Mouse (Mus musculus) thymus, adult 18-20 months (tissue): ENCODE measurements at regions not wholly inside any gene's neighbourhood (a gene's known extent, or its start where the extent isn't known, plus 50 kb on each side); places are given as distances from the start of the nearest gene placed in this dataset.

ENCODE experiments used
- DNase-seq, 2 experiments: peaks; one replicate each; pipeline ENCODE4 v3.0.0; 2022; ENCODE audit warnings: mixed read lengths in 2 of 2

DNA sequence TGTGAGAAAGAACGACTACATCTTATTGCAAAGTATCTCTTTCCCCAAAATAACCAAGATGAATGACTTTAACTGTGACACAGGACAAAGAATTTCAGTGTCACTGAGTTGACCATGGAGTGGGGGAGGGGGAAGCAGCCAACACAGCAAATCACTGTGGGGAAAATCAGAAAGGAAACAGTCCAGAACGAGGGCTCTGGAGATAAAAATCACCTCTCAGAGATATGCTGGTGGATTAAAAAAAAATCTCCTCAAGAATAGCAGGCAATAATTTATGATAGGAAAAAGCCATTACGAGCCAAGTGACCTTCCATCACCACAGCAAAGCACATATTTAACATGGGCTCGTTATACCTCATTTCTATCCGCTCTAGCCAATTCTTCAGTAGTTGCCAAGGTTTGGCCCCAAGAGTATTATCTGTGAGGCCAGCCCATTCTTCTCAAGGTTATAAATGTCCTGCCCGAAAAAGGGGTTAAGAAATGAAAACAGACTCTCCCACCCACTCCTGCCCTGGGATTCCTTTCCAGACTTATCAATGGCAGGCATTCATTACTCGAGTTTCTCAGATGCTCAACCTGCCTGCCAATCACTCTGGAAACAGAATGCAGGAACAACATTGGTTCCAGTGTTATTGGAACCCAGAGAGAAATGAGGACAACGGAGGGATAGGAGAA, 181.6 kb upstream of the Clint1 start:
- DNase-seq = no peak

DNA sequence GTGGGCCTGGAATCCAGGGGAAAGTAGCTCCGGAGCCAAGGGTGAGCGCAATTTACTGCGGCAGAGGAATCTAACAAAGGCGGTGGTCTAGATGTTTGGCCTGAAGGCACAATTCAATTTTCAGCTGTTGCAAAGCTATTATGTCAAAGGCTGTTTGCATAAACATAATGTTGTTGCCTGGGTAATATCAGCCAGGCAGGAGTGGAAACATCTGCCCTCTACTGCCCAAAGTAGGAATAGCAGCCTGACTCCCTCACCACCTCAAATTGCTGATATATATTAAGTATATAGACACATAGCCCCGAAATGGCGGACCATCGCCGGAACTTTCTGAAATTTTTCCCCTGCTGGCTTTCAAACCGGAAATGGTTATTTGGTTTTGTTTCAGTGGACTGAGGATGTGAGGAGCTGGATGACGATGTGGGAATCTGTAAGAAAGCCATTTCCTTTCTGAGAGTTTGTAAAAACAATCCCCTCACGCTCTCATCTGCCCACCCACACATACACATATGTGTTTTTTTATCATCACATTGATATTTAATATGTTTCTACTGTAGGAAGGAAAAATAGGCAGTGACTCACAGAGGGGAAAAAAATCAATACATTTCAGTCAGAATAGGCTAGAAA, 173.1 kb upstream of the Clint1 start:
- peak; percentile 3 to 7 for DNase-seq

DNA sequence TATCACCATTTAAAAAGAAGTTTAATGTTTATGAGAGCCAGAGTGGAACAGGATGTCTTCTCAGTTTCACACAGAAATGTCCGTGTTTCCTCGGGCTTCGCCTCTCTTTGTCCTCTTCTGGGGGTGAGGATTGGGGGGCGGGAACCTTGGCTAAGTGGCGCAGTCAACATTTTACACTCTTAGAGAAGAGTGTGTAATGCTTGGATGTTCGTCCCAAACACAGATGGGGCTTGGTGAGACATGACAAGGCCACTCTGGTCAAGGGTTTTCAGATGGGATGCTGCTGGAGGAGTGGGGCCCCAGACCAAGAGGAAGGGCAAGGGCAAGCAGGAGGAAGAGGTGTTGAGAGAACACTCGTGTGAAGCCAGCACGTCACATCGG, 172.6 kb upstream of the Clint1 start:
- DNase-seq = no peak

DNA sequence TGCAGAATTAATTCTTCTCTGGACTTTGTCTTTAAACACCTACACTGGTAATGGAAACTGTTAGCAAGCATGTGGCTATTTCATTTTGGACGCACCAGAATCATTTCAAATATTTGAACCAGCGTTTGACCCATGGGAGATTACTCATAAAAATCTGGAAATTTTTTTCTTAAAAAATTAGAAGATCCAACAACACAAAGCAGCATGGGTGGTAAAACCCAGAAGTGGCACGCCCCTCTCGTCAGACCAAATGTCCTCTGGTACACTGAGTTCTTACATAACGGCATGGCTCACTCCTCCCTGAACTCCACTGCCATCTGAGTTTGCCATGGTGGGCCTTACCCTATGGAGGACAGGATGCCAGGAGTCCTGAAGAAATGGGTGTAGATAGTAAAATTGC, 166.3 kb upstream of the Clint1 start:
- DNase-seq = no peak

DNA sequence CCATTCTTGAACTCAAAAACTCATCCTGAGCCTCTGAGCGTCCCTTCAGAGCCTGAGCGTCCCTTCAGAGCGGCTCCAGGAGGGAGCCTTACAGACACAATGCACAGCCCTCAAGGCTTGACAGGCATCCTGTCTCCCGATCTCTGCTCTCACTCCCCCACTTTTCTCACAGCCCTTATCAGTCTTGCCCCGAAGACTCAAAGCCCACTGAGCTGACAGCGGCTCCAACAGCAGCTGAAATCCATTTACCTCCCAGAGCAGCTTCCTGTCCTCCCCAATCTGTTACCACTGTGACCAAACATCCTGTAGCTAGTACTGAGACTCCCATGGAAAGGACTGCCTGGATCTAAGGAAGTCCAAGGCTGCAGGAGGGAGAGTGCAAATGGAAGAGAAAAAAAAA, 158.6 kb upstream of the Clint1 start:
- no peak for DNase-seq

DNA sequence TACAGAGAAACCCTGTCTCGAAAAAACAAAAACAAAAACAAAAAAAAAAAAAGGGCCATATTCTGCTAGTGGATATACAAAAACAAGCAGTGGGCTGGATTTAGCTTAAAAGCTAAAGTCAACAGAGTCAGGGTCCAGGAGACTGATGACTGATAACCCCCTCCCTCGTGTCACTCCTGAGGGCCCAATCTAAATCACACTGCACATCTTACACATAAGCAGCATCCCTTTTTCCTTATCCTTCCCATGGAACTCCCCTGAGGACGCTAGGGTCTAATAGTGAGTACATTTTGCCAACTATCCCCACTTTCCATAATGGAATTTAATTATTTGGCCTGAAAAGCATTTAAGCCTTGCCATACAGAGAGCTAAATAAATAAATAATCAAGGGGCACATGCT, 150.3 kb upstream of the Clint1 start:
- no peak for DNase-seq

DNA sequence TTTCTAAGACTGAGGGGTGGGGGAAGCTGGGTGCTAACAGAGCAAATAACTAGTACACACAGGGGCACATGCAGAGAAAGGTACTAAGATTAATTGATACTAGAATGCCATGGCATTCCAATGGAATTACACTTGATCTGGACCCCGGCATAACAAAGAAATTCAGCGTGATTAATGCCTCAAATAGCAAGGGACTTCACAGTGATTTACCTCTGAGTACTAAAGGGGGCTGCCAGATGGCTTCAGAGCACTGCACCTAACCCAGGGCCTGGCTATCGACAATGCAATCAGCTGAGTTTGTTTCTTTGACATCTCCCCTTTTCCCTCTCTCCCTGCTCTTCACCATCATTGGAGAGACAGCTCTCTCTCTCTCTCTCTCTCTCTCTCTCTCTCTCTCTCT, 148.9 kb upstream of the Clint1 start:
- DNase-seq = no peak

DNA sequence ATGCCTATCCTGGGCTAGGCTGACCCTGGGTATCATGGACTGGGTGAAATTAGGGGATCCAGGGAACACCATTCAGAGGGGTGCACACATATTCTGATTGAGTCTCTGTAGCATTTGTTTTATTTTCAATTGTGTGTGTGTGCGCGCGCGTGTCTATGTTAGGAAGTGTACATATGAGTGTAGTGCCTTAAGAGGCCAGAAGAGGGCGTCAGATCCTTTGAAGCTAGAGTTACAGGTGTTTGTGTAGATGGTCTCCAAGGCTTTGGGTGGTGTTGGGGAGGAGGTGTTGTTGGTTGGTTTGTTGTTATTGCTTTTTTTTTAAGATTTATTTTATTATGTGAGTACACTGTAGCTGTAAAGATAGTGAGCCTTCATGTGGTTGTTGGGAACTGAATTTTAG, 147.4 kb upstream of the Clint1 start:
- no peak for DNase-seq

DNA sequence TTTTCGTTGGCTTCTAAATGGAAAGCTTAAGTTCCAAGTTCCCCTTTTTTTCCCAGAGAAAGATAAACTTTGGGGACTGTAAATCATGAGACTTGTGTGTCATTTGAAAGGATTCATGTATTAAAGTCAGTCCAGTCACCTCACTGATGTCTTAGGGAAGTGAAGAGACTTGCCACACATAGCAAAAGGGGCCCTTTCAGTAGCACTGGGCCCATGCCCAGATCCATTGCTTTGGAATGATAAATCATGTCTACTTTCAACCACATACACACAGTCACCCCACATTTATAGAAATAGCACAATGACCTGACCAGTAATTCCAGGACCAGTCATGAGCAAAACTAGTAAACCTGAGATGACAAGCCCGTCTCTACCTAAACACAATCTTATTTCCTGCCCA, 133.2 kb upstream of the Clint1 start:
- DNase-seq = no peak

DNA sequence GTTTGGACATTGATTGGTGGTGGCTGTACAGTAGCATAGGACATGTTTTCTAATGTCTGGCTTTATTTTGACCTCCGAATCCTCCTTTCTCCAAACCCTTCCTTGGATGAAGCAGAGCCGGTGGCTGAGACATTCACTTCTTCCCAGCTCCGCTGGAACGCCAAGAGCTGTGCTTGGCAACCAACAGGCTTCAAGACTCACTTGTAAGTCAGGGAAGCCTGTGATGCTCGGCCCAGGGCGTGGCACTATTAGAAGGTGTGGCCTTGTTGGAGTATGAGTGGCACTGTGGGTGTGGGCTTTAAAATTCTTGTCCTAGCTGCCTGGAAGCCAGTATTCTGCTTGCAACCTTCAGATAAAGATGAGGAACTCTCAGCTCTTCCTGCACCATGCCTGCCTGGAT, 132.0 kb upstream of the Clint1 start:
- DNase-seq = no peak

DNA sequence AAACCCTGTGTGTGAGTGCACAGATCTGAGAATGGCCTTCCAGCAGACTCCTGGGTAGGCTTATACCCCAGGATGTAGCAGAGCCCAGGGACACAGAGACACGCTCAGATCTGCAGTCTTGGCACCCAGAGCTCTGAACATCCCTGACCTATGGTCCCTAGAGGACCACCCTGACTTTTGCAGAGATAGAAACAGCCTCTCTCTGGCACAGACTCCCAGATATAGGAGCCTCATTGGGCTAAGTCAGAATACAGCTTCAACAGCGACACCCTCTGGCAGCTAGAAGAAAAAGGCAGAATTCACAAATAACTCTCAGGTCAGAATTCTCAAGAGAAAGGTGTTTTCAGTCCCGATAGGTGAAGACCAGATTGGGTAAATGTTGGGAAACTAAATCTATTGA, 115.3 kb upstream of the Clint1 start:
- no peak for DNase-seq

DNA sequence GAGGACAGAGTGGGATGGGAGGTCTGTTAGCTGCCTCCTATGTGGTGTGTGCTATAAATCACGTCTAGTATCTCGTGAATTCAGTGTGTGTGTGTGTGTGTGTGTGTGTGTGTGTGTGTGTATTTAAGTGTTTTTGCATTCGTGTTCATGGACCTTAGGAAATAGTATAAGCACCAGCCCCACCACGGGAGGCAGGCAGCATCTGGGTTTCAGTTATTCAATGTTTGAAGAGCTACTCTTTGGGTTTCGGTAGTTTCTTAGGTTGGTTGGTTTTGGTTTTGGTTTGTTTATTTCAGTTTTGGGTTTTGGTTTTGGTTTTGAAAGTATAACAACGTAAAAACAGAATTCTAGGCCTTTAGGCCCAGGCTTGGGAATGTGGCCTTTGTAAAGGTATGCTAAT, 113.5 kb upstream of the Clint1 start:
- no peak for DNase-seq

DNA sequence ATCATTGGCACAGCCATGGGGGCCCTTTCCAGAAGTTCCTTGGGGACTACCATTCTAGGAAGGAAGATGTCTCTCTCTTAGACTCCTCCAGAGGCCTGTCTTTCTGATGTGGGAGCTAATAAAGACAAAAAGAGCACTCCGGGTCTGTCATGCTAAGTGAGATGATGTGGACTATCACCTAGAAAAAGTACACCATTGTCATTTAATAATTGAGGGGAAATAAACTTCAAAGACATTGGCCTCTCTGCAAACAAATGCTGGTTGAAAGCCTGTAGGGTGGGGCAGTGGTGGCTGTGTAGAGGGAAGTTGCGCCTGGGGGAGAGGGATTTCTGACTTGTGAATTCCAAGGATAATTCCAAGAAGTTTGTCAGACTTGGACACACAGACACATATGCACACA, 105.9 kb upstream of the Clint1 start:
- DNase-seq = no peak

DNA sequence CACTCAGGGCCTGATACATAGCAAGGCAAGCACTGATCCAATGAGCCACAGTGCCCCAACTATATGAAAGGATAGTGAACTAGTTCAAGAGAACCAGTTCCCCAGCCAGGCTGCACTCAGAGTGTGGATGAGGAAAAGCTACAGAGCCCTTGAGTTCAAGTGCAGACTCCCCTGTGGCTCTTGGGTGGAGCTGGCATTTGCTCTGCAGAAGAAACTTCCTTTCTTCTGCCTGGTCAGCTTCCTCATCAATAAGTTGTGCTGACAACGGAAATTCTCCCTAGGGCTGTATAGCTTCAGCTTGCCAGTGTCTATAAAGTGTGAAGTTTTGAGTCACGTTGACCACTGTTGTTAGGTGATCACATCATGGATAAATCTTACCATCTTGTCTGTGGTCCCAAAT, 101.6 kb upstream of the Clint1 start:
- DNase-seq = no peak

DNA sequence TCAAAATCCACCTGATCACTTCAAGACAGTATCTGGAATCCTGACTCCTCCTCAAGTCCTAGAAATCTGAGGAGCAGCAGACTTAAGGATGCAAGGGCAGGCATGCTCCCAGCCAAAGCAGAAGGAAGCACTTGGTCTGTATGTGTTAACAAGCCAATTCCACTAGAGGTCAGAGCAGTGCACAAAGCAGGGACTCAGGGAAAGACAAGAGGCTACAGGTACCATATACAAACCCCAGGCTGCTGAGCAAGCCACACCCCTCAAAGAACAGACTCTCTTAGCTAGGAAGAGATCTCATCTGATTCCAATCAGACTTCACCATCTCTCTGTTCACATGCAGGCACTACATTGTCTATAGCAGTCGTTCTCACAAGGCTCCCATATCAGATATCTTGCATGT, 99.6 kb upstream of the Clint1 start:
- DNase-seq = peak; percentile 10 to 24

DNA sequence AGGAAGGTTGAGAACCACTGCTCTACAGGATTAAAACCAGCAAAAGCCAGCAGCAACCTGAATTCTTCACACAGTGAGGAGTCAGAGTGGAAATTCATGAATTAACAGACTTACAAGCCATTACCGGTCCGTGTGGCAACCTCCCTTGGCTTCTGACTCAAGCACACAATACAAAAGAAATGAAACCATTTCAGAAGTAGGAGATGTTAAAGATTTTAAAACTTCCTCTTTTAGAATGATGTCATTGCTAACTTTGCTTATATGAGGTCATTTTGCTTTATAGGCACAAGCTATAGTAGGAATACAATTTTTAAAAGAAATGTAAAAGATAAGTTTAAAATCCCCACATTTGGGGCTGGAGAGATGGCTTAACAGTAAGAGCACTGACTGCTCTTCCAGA, 99.1 kb upstream of the Clint1 start:
- DNase-seq = no peak

DNA sequence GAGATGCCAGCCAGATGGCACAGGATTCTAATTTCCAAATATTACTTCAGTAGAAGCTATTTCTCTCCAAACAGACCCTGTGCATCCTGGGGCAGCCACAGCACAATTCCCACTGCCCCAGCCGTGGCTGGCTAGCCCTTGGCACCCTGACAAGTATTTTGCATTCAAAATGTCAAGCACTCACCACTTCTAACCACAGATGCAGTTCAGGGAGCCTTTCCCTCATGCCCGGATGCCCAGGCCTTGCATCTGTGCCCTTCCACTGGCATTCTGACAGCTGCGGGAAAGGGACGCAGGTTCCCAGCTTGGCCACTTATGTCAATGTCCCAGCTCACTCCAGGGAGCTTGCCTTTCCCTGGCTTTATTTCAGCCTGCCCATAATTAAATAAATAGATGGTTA, 84.8 kb upstream of the Clint1 start:
- DNase-seq = no peak

DNA sequence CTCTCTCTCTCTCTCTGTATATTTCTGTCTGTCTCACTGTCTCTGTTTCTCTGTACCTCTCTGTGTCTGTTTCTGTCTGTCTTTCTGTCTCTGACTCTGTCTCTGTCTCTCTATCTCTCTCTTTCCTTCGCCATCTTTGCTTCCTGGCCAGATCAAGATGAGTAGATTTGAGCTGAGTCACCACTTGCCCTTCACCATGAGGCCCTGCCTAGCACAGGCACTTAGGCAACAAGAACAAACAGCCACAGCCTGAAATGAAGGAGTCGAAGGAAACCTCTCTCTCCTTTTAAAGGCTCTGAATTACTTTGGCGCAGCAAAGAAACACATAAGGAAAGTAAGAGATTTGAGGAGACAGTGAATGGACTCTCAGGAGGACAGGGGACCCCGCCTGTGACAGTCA, 69.4 kb upstream of the Clint1 start:
- DNase-seq = no peak

DNA sequence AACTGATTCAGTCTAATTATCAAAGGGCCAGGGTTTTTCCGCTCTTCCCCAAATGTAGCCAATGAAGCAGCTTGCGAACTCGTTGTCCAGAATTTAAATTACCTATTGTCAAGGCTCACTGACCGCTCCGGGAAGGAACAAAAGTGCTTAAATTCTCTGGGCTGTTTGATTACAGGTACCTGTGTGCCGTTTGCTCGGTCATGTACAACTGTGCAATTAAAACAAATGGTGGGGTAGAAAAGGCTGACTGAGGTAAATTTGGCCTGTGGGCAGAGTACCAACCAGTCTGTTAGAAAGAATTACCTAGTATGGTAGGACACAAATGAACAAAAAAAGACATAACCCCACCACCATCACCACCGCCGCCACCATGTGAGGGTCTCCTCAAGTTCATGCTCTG, 66.0 kb upstream of the Clint1 start:
- DNase-seq = no peak

DNA sequence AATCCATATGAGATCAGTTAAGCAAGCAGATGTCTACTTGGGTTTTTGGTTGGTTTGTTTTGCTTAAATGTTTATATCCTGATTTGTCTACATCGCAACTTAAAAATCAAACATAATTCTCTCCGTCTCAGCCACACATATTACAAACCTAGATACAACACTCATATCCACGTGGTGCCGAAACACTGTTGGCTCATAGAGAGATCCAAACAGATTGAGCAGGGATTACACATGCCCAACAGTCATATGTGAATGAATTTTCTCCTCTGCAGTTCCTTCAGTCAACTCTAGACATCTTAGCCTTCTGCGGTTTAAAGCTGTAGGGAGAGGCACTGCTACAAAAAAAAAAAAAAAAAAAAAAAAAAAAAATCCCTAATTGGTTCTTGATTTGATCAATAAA, 64.4 kb upstream of the Clint1 start:
- DNase-seq = no peak

DNA sequence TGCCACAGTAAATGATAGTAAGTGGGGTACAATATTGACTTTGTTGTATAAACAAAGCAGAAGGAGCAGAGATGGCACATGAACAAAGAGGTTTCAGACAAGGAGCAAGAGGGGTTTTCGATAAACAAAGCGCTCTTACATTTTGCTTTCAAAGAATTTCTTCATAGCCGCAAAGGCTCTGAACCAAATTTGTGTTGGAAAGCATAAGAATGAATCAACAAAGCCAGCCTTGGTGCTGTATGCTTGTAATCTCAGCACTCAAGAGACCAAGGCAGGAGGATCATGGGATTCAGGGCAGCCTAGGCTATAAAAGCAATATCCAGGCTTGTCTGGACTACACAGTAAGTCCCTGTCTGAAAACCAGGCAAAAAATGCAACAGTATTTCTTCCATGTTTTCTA, 62.0 kb upstream of the Clint1 start:
- no peak for DNase-seq

DNA sequence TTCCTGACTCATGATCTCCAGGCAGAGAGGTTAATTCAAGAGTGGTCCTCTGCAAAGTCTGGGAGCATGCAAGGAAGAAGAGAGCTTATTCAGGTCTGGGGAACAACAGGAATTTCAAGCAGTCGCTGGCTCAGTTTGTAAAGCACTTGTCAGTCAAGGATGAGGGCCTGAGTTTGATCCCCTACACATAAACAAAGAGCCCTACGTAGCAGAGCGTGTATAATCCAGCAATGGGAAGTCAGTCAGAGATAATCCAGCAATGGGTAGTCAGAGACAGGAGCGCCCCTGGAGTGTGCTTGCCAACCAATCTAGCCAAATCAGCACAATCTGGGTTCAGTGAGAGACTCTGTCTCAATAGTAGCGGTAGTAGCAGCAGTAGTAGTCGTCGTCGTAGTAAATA, 61.3 kb upstream of the Clint1 start:
- DNase-seq = no peak

DNA sequence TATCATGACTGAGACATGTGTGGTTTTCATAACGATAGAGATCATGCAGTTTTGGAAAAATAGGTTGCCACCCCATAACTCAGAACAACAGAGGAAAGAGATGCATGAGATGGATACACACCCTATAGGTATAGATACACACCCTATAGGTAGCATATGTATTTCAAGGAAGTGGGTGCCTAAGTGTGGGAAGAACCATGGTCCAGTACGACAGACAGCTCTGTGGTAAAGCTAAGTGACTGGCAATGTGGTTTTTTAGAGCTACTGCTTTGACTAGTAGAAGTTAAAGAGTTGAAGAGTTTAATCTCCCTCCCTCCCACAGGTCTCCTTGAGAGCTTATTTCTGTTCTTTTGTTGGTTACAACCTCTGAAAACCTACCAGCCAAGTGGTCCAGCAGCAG, 60.2 kb upstream of the Clint1 start:
- no peak for DNase-seq

DNA sequence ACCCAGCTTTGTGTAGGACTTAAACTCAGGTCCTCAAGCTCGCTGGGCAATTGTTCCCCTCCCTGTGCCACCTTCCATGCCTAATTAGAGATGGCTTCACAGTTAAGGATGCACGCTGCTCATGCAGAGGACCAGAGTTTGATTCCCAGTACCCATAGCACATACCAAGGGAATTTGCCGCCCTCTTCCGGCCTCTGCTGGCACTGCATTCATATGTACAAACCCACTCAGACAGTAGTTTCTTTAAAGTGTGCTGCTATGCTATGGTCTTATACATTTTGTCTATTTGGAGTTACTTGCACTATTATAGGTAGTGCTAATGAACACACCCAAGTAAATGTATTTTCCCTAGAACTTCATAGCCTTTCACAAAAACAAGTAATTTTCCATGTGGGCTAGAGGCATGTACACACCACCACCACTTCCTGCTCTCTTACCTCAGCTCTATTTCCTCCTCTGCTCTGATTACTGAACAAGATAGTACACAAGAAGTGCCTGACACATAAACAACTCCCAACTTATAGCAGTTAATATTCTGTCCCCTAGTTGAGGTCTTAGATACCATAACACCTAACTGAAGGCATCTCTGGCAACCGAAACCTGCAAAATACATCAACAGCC, 57.4 kb upstream of the Clint1 start:
- DNase-seq = peak in 1 of 2 experiments; percentile 12

DNA sequence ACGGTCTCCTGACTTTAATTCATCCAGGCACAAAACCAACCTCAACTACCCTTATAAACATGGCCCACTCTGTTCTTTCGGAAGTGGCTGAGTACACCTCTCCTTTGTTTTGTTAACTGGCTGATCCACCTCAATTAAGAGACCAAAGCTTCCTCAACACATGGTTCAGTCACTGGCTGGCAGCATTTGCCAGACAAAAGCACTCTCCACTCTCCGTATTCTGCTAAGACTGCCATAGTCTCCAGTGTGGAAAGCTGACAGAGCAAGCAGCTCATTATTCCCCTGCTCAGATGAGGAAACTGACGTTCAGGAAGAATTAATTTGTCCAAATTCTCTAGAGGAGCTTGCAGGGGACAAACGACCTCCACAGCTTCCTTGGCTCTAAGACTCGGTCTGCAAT, 56.5 kb upstream of the Clint1 start:
- no peak for DNase-seq
